Mouse (Mus musculus) heart, postnatal 0 days (tissue): ENCODE data around the gene Cdkn1c. TPM values are rescaled to one million over a fixed set of nuclear protein-coding genes. Genes with fewer than 3 reads are reported as not detected.

Experiments used
- ATAC-seq: fragments of 200-750 bp; cut with Nextera tagmentation; 2 replicates; pipeline ENCODE4 v1.8.0; 2017; ENCODE audit warnings: low read depth, moderate number of reproducible peaks, moderate library complexity; ENCODE audit not compliant: insufficient read depth
- DNase-seq: peaks from one replicate; pipeline ENCODE4 v3.0.0-alpha.2; 2016; ENCODE audit warnings: low spot score
- H3K27ac ChIP-seq: fragments of 300-500 bp; sonication (generic); 2 replicates; pipeline ENCODE4 v1.5.1; 2014; ENCODE audit warnings: low read depth, mild to moderate bottlenecking
- H3K27me3 ChIP-seq: fragments of 300-500 bp; sonication (generic); 2 replicates; pipeline ENCODE4 v1.6.1; 2014; ENCODE audit warnings: low read length, mixed read lengths; ENCODE audit not compliant: control insufficient read depth, insufficient read depth
- H3K36me3 ChIP-seq: fragments of 300-500 bp; sonication (generic); replicated peaks from 2 replicates; pipeline ENCODE4 v1.6.1; 2014; ENCODE audit warnings: low read length, mixed read lengths; ENCODE audit not compliant: control insufficient read depth, insufficient read depth
- H3K4me1 ChIP-seq: fragments of 300-500 bp; sonication (generic); 2 replicates; pipeline ENCODE4 v1.6.1; 2014; ENCODE audit warnings: antibody characterized with exemption; ENCODE audit not compliant: control insufficient read depth, insufficient read depth
- H3K4me2 ChIP-seq: fragments of 300-500 bp; sonication (generic); 2 replicates; pipeline ENCODE4 v1.6.1; 2014; ENCODE audit warnings: low read depth, mild to moderate bottlenecking, low read length, moderate library complexity
- H3K4me3 ChIP-seq: fragments of 300-500 bp; sonication (generic); 2 replicates; pipeline ENCODE4 v1.5.1; 2014; ENCODE audit warnings: low read depth, low read length
- H3K9ac ChIP-seq: fragments of 300-500 bp; sonication (generic); replicated peaks from 2 replicates; pipeline ENCODE4 v1.6.1; 2014; ENCODE audit warnings: low read depth, low read length, mixed read lengths
- H3K9me3 ChIP-seq: fragments of 300-500 bp; sonication (generic); replicated peaks from 2 replicates; pipeline ENCODE4 v1.6.1; 2016; ENCODE audit warnings: low read length; ENCODE audit not compliant: control insufficient read depth
- CTCF ChIP-seq: IDR thresholded peaks from 2 replicates; pipeline ENCODE4 v1.5.1; 2016; ENCODE audit warnings: antibody characterized with exemption, control low read depth, low read depth
- EP300 ChIP-seq: IDR thresholded peaks from 2 replicates; pipeline ENCODE4 v1.6.1; 2016; ENCODE audit warnings: antibody characterized with exemption, low read depth
- WGBS: fragments of 180-500 bp; shearing (Covaris S2); extraction: QIAGEN DNeasy Blood & Tissue Kit; methylation state at CpG from one replicate; pipeline ENCODE4 v1.1.7; 2014; 5-methylcytosine and 5-hydroxymethylcytosine counted together
- polyA plus RNA-seq: library from polyadenylated mRNA; unstranded; fragments of >200 nt; fragmentation: Nextera tagmentation; extraction: Ambion mirVana; gene quantifications from 2 replicates; pipeline ENCODE4 v1.2.1, GENCODE M21; 2015
- total RNA-seq: library from RNA; depleted of rRNA; stranded (reverse); fragments of >200 nt; gene quantifications from 2 replicates; pipeline ENCODE4 v1.2.3, GENCODE M21; 2014; ENCODE audit warnings: low replicate concordance

The Cdkn1c gene
- total and polyA plus RNA-seq, 2 experiments from 2014 or later = 81.3 to 94.6 TPM

GRCm38 (mm10) chr7:143428814-143429499, 31.9 kb downstream of the Cdkn1c start:
- Histone ChIP-seq H3K27ac (no peak overlapping the region), H3K27me3 (no peaks in the 10 kb centered on the region), H3K4me2 (no peak overlapping the region), H3K4me1 (peaks cover 6% of the 10 kb centered on the region; the same call in 1 of the 2 replicates), H3K9me3 (no peaks in the 10 kb centered on the region), H3K9ac (no peak overlapping the region), H3K36me3 (no peaks in the 10 kb centered on the region), H3K4me3 (no peak overlapping the region)
- no peak for ATAC-seq
- WGBS = 67% methylated on average over 2 of the region's 2 CpGs
- no peak for DNase-seq
- TF ChIP-seq EP300 (no peak), CTCF (no peak)

GRCm38 (mm10) chr7:143428142-143428813, 32.6 kb downstream of the Cdkn1c start:
- DNase-seq = no peak

GRCm38 (mm10) chr7:143419585-143420160, 41.2 kb downstream of the Cdkn1c start:
- Histone ChIP-seq H3K9ac (no peak overlapping the region), H3K9me3 (no peaks in the 10 kb centered on the region), H3K4me2 (no peak overlapping the region), H3K4me3 (no peak overlapping the region), H3K36me3 (0 out of 2 replicates have a peak, but pooled peaks cover 6% of the 10 kb centered on the region), H3K27me3 (no peaks in the 10 kb centered on the region), H3K4me1 (no peaks in the 10 kb centered on the region), H3K27ac (no peak overlapping the region)
- no peak for ATAC-seq
- TF ChIP-seq EP300 (no peak), CTCF (no peak)
- no peak for DNase-seq
- WGBS = 84% methylated on average over 4 of the region's 4 CpGs

More at GRCm38 (mm10) chr7:143428142-143428813, 32.6 kb downstream of the Cdkn1c start:
- Histone ChIP-seq H3K4me3 (no peak overlapping the region), H3K9ac (no peak overlapping the region), H3K4me1 (peaks cover 5% of the 10 kb centered on the region; the same call in 1 of the 2 replicates), H3K9me3 (no peaks in the 10 kb centered on the region), H3K4me2 (no peak overlapping the region), H3K36me3 (no peaks in the 10 kb centered on the region), H3K27ac (no peak overlapping the region), H3K27me3 (no peaks in the 10 kb centered on the region)
- peak; percentile 47; the same call in 1 of the 2 replicates for ATAC-seq
- no peak for TF ChIP-seq EP300
- TF ChIP-seq CTCF = no peak
- WGBS = 69% methylated on average over 23 of the region's 23 CpGs

- no peak for TF ChIP-seq EP300
- H3K9me3 ChIP-seq = no peaks in the 10 kb centered on the region
- H3K4me2 ChIP-seq = no peak overlapping the region
- H3K27ac ChIP-seq = no peak overlapping the region
- H3K36me3 ChIP-seq = 0 out of 2 replicates have a peak, but pooled peaks cover 6% of the 10 kb centered on the region
- DNase-seq = no peak
- 78% methylated on average over 5 of the region's 5 CpGs for WGBS
- no peak overlapping the region for H3K9ac ChIP-seq
- H3K4me1 ChIP-seq = no peaks in the 10 kb centered on the region
- H3K4me3 ChIP-seq = no peak overlapping the region
- H3K27me3 ChIP-seq = no peaks in the 10 kb centered on the region
- no peak for ATAC-seq
Observed at GRCm38 (mm10) chr7:143417875-143418274, 43.0 kb downstream of the Cdkn1c start.

- H3K27ac ChIP-seq = no peak overlapping the region
- no peak overlapping the region for H3K9ac ChIP-seq
- DNase-seq = no peak
- 0 out of 2 replicates have a peak, but pooled peaks cover 5% of the 10 kb centered on the region for H3K4me1 ChIP-seq
- 84% methylated on average over 12 of the region's 12 CpGs for WGBS
- H3K27me3 ChIP-seq = no peaks in the 10 kb centered on the region
- no peak overlapping the region for H3K4me2 ChIP-seq
- no peaks in the 10 kb centered on the region for H3K9me3 ChIP-seq
- no peak for ATAC-seq
- TF ChIP-seq EP300 = no peak
- H3K36me3 ChIP-seq = 0 out of 2 replicates have a peak, but pooled peaks cover 6% of the 10 kb centered on the region
- H3K4me3 ChIP-seq = no peak overlapping the region
Observed at GRCm38 (mm10) chr7:143416406-143416805, 44.4 kb downstream of the Cdkn1c start.
